Mouse (Mus musculus): ENCODE data around the gene AI413582.

GRCm38 (mm10) chr17:27573772-27574320 is 8.3 kb upstream of the AI413582 start:
- TF ChIP-seq CTCF (IDR thresholded peaks at IDR 0.05): no peak
- no peak for TF ChIP-seq EP300 (IDR thresholded peaks at IDR 0.05)

Data from lung, postnatal 0 days (tissue).